Mouse (Mus musculus) cerebellum, adult 2 months (tissue): ENCODE measurements around the gene Arf1.

Source experiments
- CTCF ChIP-seq: fragments of 200-500 bp; IDR thresholded peaks from 2 replicates; pipeline ENCODE4 v1.5.1; 2011; ENCODE audit warnings: low read depth, mild to moderate bottlenecking, control low read depth, low read length, moderate library complexity, borderline replicate concordance; ENCODE audit not compliant: insufficient read depth
- POLR2A ChIP-seq: fragments of 200-500 bp; IDR thresholded peaks from 2 replicates; pipeline ENCODE4 v1.6.1; 2011; ENCODE audit warnings: low read length, control low read depth, borderline replicate concordance; ENCODE audit not compliant: insufficient read depth

DNA sequence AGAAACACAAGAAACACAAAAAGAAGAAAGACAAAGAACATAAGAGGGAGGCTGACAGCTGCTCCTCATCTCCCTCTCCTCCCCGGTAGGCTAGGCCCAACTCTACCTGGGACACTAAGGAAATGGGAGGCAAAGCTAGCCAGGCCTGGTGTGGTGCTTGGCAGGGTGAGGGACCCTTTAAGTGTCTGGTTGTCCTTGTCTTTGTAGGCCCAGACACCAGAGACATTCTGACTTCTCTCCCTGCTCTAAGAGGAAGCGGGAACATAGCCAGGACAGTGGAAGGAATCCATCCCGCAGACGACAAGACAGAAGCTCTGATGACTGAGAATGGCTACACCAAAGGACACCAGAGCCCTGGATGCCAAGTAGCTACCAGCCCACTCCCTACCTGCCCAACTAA lies 18.1 kb downstream of the Arf1 start:
- TF ChIP-seq CTCF: no peak
- no peak for TF ChIP-seq POLR2A
